In genomic region chr4:117665531-117665930, GRCm38 (mm10) we compare ENCODE assay signal across 12 mouse cellular contexts. TPM values are rescaled to one million over a fixed set of nuclear protein-coding genes. Genes with fewer than 3 reads are reported as not detected.
DNase-seq lines count a peak whose midpoint lies in the region; ATAC-seq lines count a peak whose summit lies in the region.
"Had no signal": no experiment of that assay in that cellular context is flagged by ENCODE, and none has a peak within 500 bp of the region (broad histone marks: within the 10 kb centered on the region; RNA-seq: fewer than 3 reads in every experiment).

No protein-coding gene starts in this region.

- H3K27ac ChIP-seq in hindbrain, embryonic 12.5 days: peak overlapping the region; percentile 80
- H3K27ac ChIP-seq in hindbrain, embryonic 10.5 days: no peak overlapping the region
- H3K27ac ChIP-seq in midbrain, embryonic 15.5 days: no peak overlapping the region
- H3K27ac ChIP-seq in midbrain, embryonic 16.5 days (ENCODE audit: low read length): no peak overlapping the region
- no peak overlapping the region for H3K27ac ChIP-seq in forebrain, embryonic 16.5 days (ENCODE audit: low read length)
- H3K27ac ChIP-seq: heart, embryonic 15.5 days; kidney, postnatal 0 days had no signal

- DNase-seq in hindbrain, embryonic 10.5 days (ENCODE audit: low spot score): no peak
- peak; percentile 50 to 54 for DNase-seq in layer of hippocampus, postnatal 36 days
- no peak for DNase-seq in ovary, postnatal 14 days (ENCODE audit: low spot score)
- DNase-seq in testis, postnatal 14 days (ENCODE audit: low spot score): no peak

- no peak overlapping the region for H3K4me3 ChIP-seq in hindbrain, embryonic 12.5 days
- no peak overlapping the region for H3K4me3 ChIP-seq in hindbrain, embryonic 10.5 days
- no peak overlapping the region for H3K4me3 ChIP-seq in midbrain, embryonic 15.5 days
- H3K4me3 ChIP-seq in midbrain, embryonic 16.5 days (ENCODE audit: low read depth, low read length): no peak overlapping the region
- H3K4me3 ChIP-seq in forebrain, embryonic 16.5 days (replicated peaks; ENCODE audit: low read length): no peak overlapping the region
- H3K4me3 ChIP-seq: heart, embryonic 15.5 days; megakaryocyte, embryonic 14.5 days had no signal

- no peak for ATAC-seq in hindbrain, embryonic 12.5 days (ENCODE audit: low FRiP score)
- peak; percentile 45; the same call in 1 of the 2 replicates for ATAC-seq in midbrain, embryonic 15.5 days (replicated peaks)
- no peak for ATAC-seq in midbrain, embryonic 16.5 days
- ATAC-seq in forebrain, embryonic 16.5 days: peak; percentile 84

- WGBS in hindbrain, embryonic 12.5 days: 69% methylated on average over 7 of the region's 7 CpGs
- 88% methylated on average over 7 of the region's 7 CpGs for WGBS in hindbrain, embryonic 10.5 days
- WGBS in midbrain, embryonic 15.5 days: 62% methylated on average over 7 of the region's 7 CpGs
- 52% methylated on average over 7 of the region's 7 CpGs for WGBS in midbrain, embryonic 16.5 days
- 20% methylated on average over 7 of the region's 7 CpGs for WGBS in forebrain, embryonic 16.5 days

- H3K4me2 ChIP-seq in hindbrain, embryonic 12.5 days (replicated peaks): no peak overlapping the region
- H3K4me2 ChIP-seq in midbrain, embryonic 15.5 days: no peak overlapping the region
- no peak overlapping the region for H3K4me2 ChIP-seq in midbrain, embryonic 16.5 days (ENCODE audit: low read length)
- no peak overlapping the region for H3K4me2 ChIP-seq in forebrain, embryonic 16.5 days (ENCODE audit: low read length)
- H3K4me2 ChIP-seq: heart, embryonic 15.5 days had no signal

- H3K27me3 ChIP-seq in hindbrain, embryonic 12.5 days: no peaks in the 10 kb centered on the region
- H3K27me3 ChIP-seq in hindbrain, embryonic 10.5 days (ENCODE audit: insufficient read depth, poor library complexity, severe bottlenecking): no peaks in the 10 kb centered on the region
- H3K27me3 ChIP-seq in midbrain, embryonic 15.5 days (replicated peaks): no peaks in the 10 kb centered on the region
- H3K27me3 ChIP-seq in midbrain, embryonic 16.5 days (ENCODE audit: control insufficient read depth, insufficient read depth, low read depth, low read length): no peaks in the 10 kb centered on the region
- H3K27me3 ChIP-seq in forebrain, embryonic 16.5 days (replicated peaks; ENCODE audit: control insufficient read depth, insufficient read depth, low read length): no peaks in the 10 kb centered on the region
- H3K27me3 ChIP-seq: heart, embryonic 15.5 days; megakaryocyte, embryonic 14.5 days had no signal

- H3K9me3 ChIP-seq in hindbrain, embryonic 12.5 days (replicated peaks): no peaks in the 10 kb centered on the region
- H3K9me3 ChIP-seq in hindbrain, embryonic 10.5 days: no peaks in the 10 kb centered on the region
- no peaks in the 10 kb centered on the region for H3K9me3 ChIP-seq in midbrain, embryonic 15.5 days
- no peaks in the 10 kb centered on the region for H3K9me3 ChIP-seq in midbrain, embryonic 16.5 days (replicated peaks; ENCODE audit: control insufficient read depth, low read length, poor library complexity, severe bottlenecking)
- H3K9me3 ChIP-seq in forebrain, embryonic 16.5 days (ENCODE audit: control insufficient read depth, low read length): no peaks in the 10 kb centered on the region
- H3K9me3 ChIP-seq: heart, embryonic 15.5 days; megakaryocyte, embryonic 14.5 days had no signal

- peaks cover 9% of the 10 kb centered on the region; the same call in 1 of the 2 replicates for H3K4me1 ChIP-seq in hindbrain, embryonic 12.5 days
- H3K4me1 ChIP-seq in hindbrain, embryonic 10.5 days (replicated peaks): peaks cover 6% of the 10 kb centered on the region; the same call in 1 of the 2 replicates
- peaks cover 7% of the 10 kb centered on the region; the same call in 1 of the 2 replicates for H3K4me1 ChIP-seq in midbrain, embryonic 15.5 days
- H3K4me1 ChIP-seq in midbrain, embryonic 16.5 days (ENCODE audit: control insufficient read depth, insufficient read depth, low read length): no peaks in the 10 kb centered on the region; the same call in 1 of the 2 replicates
- H3K4me1 ChIP-seq in forebrain, embryonic 16.5 days (replicated peaks; ENCODE audit: control insufficient read depth, insufficient read depth, low read length): peaks cover 8% of the 10 kb centered on the region; the same call in 1 of the 2 replicates
- H3K4me1 ChIP-seq: heart, embryonic 15.5 days had no signal

- H3K9ac ChIP-seq in hindbrain, embryonic 12.5 days: no peak overlapping the region
- no peak overlapping the region for H3K9ac ChIP-seq in midbrain, embryonic 15.5 days
- H3K9ac ChIP-seq in midbrain, embryonic 16.5 days (ENCODE audit: low read depth, low read length): no peak overlapping the region
- H3K9ac ChIP-seq in forebrain, embryonic 16.5 days (replicated peaks; ENCODE audit: low read depth, low read length): no peak overlapping the region
- H3K9ac ChIP-seq: heart, embryonic 15.5 days had no signal

- H3K36me3 ChIP-seq in hindbrain, embryonic 12.5 days: no peaks in the 10 kb centered on the region
- H3K36me3 ChIP-seq in hindbrain, embryonic 10.5 days: peaks cover 12% of the 10 kb centered on the region; the same call in 1 of the 2 replicates
- H3K36me3 ChIP-seq in midbrain, embryonic 15.5 days (replicated peaks): 0 out of 2 replicates have a peak, but pooled peaks cover 3% of the 10 kb centered on the region
- H3K36me3 ChIP-seq in midbrain, embryonic 16.5 days (ENCODE audit: control insufficient read depth, insufficient read depth, low read length): no peaks in the 10 kb centered on the region
- no peaks in the 10 kb centered on the region; the same call in 1 of the 2 replicates for H3K36me3 ChIP-seq in forebrain, embryonic 16.5 days (ENCODE audit: control insufficient read depth, insufficient read depth)
- H3K36me3 ChIP-seq: heart, embryonic 15.5 days had no signal

RNA-seq across cellular contexts. Expression of gene Dmap1, which starts 16.5 kb away (rescaled TPM):
- polyA plus RNA-seq in hindbrain, embryonic 12.5 days (2016; fragmentation: Nextera tagmentation; extraction: Ambion mirVana): 70.3 and 72.1 TPM in 2 replicates
- polyA plus RNA-seq in hindbrain, embryonic 10.5 days (2016; fragmentation: Nextera tagmentation; extraction: Ambion mirVana): 69.2 and 72.5 TPM in 2 replicates
- polyA plus RNA-seq in midbrain, embryonic 15.5 days (2015; fragmentation: Nextera tagmentation; extraction: Ambion mirVana): 82.5 and 84.8 TPM in 2 replicates
- polyA plus RNA-seq in midbrain, embryonic 16.5 days (2015; fragmentation: Nextera tagmentation; extraction: Ambion mirVana): 81.9 and 83.3 TPM in 2 replicates
- 80.1 and 80.4 TPM in 2 replicates for polyA plus RNA-seq in forebrain, embryonic 16.5 days (2015; fragmentation: Nextera tagmentation; extraction: Ambion mirVana)
- 10 to 100 TPM; 35.0 to 36.8 TPM for total RNA-seq in layer of hippocampus, postnatal 36 days (2021)

RNA-seq across cellular contexts. Expression of gene Gm12845, which starts 58.7 kb away (rescaled TPM):
- polyA plus RNA-seq in hindbrain, embryonic 12.5 days (2016; fragmentation: Nextera tagmentation; extraction: Ambion mirVana): not detected in 2 replicates
- not detected in 2 replicates for polyA plus RNA-seq in hindbrain, embryonic 10.5 days (2016; fragmentation: Nextera tagmentation; extraction: Ambion mirVana)
- polyA plus RNA-seq in midbrain, embryonic 15.5 days (2015; fragmentation: Nextera tagmentation; extraction: Ambion mirVana): not detected in 2 replicates
- polyA plus RNA-seq in midbrain, embryonic 16.5 days (2015; fragmentation: Nextera tagmentation; extraction: Ambion mirVana): not detected in 2 replicates
- not detected in 2 replicates for polyA plus RNA-seq in forebrain, embryonic 16.5 days (2015; fragmentation: Nextera tagmentation; extraction: Ambion mirVana)
- not detected for total RNA-seq in layer of hippocampus, postnatal 36 days (2021)
- total RNA-seq: liver, adult 2 months had no signal
- polyA plus RNA-seq: heart, embryonic 15.5 days; kidney, postnatal 0 days; liver, adult 2 months had no signal

Comparison
In these comparisons a context has a peak if more than half of its experiments do, and no peak if none do; other contexts are left out.
1. ATAC-seq: peak in midbrain, embryonic 15.5 days (single experiment) and forebrain, embryonic 16.5 days (single experiment); none in hindbrain, embryonic 12.5 days (single experiment) and midbrain, embryonic 16.5 days (single experiment).
2. DNase-seq: peak in layer of hippocampus, postnatal 36 days (2 of 2); none in hindbrain, embryonic 10.5 days (single experiment), ovary, postnatal 14 days (single experiment) and testis, postnatal 14 days (single experiment).